Mouse (Mus musculus) hematopoietic stem cell, adult 5-6 weeks (primary cell): Measurements from ENCODE around the gene Atp6v0a1. TPM values are rescaled to one million over a fixed set of nuclear protein-coding genes. Genes with fewer than 3 reads are reported as not detected.

Experiments
- ATAC-seq, 2 experiments: fragments of 125-278 bp in 1 of 2; replicated peaks in 1 of 2; 2 replicates each; pipeline ENCODE4 v1.8.0; 2016 to 2017; ENCODE audit warnings: inconsistent platforms in 2 of 2, mild to moderate bottlenecking in 2 of 2, moderate number of reproducible peaks in 2 of 2, low read depth in 1 of 2, moderate TSS enrichment in 1 of 2; ENCODE audit not compliant: low FRiP score in 2 of 2, poor library complexity in 2 of 2, severe bottlenecking in 2 of 2, insufficient read depth in 1 of 2, low TSS enrichment in 1 of 2
- total RNA-seq: library from RNA; stranded (forward); fragments of 172-1452, 232-1000 nt; gene quantifications from 2 replicates; pipeline ENCODE4 v1.2.3, GENCODE M21; 2017

The Atp6v0a1 gene
- total RNA-seq, 1 experiment from 2014 or later: 7.5 TPM

DNA sequence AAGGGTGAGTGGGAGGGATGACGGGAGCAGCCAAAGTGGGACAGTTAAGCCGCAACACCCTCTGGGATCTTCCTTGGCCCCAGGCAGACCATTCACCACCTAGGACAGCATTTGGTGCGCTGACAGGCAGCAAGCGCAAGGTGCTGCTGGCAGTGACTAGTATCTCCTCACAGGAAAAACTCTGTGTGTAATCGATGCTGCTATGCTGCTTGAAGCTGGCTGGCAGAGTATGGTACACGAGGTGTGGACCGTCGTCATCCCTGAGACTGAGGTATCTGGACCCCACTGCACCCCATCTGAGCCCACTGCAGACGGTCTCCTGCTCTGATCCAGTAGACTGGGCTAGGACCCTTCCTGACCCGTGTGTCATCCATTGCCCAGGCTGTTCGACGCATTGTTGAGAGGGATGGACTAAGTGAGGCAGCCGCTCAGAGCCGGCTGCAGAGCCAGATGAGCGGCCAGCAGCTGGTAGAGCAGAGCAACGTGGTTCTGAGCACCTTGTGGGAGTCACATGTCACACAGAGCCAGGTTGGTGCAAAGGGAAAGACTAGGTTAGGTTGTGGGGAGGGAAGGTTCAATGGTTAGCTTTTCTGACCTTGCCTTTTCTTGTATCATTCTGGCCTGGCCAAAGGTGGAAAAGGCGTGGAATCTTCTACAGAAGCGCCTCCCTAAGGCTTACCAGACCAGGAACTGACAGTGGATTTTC is 76.5 kb downstream of the Atp6v0a1 start:
- no peak for ATAC-seq

DNA sequence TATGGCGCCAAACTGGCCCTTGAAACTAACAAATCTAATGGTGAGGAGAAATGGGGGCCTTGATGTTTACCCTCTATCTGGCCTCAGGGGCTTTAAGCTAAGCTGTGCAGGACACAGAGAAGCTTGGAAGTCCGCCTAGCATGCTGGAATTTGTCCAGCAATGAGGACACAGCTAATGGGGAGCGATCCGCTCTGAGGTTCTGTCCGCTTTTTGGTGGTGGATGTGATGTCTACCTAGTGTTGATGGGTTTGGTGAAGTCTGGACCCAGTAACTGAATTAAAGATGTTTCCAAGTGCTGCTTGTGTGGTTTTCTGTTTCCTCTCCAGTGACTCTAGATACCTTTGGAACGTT is 77.0 kb downstream of the Atp6v0a1 start:
- no peak for ATAC-seq

DNA sequence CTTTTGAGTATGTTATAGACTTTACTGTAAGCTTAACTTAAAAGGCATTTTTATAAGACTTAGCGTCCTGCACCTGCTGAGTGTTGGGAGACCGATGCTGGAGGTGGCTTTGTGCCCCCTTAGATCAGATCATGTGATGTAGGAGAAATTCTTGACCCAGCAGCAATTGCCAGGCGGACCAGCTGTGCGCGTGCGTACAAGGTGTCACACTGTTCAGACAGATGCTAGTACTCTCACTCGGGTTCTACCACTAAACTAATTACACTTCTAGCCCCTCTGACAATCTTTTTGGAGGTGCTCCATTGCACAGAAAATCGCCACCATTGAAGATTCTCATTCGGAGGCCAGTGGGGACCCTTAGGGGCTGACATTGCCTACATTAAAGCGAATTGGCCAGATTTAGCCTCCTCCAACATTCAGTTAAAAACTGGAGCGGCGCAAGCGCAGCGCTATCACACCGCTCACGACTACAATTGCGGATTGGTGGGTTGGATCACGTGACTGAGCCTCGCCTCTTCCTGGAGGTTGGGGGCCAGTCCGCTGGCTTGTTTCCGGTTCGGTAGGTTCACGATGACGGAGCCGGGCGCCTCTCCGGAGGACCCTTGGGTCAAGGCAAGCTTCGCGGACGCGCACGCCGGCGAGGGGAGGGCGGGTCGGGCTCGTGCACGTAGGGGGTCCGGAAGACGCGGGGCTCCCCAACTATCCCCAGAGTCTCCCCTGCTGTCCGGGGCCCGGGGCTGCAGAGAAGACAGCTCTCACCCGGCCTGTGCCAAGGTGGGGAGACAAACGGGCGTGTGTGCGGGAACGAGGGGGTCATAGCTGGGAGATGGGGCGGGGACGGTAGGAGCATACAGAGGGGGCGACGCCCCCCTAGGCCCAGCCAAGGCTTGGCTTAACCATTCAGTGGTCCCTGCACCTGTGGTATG is 77.8 kb downstream of the Atp6v0a1 start, which contains the start of gene Mlx:
Mlx (plus strand) TSS at position 522 of the 926 bp plus-strand sequence.
- peak; percentile 70 to 78 for ATAC-seq

DNA sequence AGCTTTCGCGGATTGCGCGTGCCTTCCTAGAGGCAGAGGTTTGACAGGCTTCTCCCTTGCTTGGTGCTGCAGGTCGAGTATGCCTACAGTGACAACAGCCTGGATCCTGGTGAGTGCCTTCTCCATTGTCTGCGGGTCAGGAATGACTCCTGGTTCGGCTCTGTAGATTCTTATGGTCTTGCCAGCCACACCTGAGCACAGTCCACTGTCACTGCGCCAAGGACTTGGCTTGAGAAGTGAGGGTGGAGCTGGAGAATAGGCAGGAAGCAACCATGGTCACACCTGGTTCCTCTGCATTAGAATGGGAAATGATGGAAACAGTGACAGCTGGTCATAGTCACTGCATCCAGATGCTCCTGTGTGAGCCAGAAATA is 78.4 kb downstream of the Atp6v0a1 start:
- ATAC-seq: no peak

DNA sequence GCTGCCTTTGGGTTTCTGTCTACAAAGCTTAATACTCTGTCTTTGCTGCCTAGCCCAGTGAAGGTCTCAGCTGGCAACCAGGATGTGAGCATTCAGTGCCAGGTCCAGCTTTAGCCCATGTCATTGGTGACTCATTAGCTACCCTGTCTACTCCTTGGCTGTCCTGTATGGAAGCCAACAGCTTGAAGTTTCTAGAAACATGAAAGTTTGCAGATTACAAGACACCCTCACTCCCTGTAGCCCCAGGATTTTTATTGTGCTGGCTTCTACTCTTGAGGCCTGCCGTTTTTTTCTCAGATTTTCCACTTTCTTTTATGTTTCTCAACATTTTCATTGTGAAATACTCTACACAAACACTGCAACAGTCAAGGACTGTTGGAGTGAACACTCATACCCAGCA is 80.7 kb downstream of the Atp6v0a1 start:
- no peak for ATAC-seq

DNA sequence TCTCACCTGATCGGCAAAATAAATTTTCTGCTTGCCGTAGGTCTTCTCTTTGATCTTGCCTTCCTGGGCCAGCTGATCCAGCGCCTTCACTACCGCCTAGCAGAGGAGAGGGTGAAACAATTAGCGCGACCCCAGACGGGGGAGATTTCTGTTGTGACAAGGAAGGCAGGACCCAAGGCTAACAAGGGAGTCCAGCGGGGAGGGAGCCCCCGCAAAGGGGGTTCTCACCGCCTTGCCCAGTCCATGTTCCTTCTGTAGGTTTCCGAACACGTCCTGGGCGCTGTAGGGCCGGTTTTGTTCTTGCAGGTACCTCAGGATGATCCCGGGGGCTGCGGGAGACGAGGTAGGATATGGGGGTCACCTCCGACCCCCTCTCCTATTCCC is 85.7 kb downstream of the Atp6v0a1 start:
- ATAC-seq: no peak

DNA sequence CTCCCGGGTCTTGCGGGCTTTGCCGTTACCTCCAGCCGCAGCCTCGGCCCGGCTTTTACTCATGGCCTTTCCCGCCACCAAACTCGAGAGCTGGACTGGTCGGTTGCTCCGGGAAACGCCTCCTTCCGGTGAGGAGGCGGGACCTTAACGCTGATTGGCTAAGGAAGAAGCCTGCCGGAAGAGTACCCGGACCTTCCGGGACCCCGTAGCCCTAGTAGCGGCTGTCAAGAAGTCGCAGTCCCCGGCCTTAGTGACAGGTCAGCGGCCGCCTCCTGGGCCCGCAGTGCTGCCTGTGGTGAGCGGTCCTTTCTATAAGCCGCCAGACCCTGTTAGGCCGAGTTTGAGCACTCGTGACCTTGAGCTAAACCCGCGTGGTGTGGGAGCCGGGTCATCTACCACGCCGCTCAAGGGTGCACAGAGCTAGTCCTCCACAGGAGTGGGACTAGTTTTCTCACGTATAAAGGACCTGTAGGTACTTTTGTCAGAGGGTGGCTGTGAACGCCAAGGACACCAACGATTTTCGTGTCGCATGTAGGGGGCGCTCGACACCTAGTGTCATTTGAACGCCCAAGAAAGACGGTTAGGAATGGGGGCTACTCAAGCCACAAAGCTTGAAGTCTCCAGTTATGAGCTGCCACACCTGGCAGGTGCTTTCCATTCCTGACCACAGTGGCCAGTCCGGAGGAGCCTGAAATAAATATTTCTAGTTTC is 86.2 kb downstream of the Atp6v0a1 start, which contains the start of gene Psmc3ip:
Psmc3ip (minus strand) TSS at position 123 of the 711 bp plus-strand sequence.
- ATAC-seq: peak; percentile 97 to 99

DNA sequence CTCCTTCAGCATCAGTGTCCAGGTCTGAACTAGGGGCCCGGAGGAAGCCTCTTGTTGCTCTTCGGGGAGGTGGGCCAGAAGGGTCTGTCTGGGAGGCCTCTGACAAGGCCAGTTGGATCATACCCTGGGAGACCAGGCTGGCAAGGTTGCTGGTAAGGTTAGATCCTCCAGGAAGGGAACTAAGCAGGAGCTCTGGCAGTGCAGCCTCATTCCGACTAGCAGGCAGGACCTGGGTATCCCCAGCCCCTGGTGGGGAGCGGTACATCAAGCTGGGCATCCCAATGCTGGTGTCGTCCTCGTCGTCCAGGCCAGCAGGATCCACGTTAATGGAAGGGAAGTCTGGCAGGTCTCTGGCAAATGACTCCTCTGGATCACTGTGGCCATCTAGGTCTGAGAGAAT is 89.0 kb downstream of the Atp6v0a1 start:
- no peak for ATAC-seq

DNA sequence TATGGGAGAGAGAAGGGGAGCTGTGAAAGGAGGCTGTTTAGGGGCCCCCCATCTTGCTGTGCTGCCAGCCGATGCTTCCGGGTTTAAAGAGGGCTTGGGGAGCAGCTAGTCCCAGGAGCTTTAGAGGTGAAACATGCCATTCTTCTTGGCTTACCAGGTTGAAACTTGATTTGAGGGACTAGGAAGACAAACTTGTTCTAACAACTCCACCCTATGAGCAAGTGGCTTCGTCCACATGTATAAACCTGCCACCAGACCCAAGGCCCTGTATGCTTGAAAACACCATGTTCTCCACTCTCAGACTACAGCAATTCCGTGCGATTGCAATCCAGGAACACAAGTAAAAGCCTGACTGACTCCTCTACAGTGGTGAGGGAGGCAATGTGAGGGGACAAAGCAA is 93.8 kb downstream of the Atp6v0a1 start:
- no peak for ATAC-seq

DNA sequence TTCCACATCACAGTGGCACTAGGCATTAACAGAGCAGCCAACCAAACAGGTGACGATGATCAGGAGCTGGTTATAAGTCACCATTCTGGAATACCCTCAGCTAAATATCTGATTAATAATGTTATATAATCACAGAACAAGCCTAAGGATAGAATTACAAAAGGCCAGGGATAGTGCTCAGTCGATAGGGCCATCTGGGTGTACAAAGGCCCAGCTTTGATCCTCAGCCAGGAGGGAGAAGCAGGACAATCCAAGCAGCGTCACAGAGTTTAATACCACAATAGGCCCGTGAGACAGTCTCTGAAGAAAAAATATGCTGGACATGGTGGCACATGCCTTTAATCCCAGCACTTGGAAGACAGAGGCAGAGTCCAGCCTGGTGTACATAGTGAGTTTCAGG is 100.1 kb downstream of the Atp6v0a1 start:
- no peak for ATAC-seq

DNA sequence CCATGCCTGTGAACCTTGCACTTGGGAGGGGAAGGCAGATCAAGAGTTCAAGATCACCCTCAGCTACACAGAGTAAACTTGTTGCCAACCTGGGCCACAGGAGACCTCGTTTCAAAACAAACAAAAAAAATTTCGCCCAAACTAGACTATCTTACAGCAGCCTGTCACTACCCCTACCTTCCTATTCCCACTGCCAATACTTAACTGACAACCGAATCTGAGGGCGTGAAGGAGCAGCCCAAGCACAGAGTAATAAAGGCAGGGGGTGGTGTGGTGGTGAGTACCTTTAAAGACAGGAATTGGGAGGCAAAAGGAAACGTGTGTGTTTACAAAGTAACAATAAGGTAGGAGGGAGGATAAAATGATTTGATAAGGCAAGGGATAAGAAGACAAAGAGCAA is 101.5 kb downstream of the Atp6v0a1 start:
- no peak for ATAC-seq

DNA sequence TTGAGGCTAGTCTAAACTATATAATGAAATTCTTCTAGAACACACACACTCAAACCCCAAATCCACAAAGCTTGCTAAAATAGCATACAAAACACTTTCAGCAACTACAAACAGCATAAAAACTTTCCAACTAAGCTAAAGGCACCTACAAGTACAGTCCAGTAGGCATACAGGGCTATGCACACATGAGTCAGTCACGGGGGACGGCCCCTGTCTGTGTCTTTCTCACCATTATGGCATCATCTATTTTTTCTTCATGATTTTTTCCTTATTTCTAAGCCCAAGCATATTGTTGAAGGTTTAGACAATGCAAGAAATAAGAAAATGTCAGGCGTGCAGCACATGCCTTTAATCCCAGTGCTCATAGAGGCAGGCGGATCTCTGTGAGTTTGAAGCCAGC is 101.9 kb downstream of the Atp6v0a1 start:
- ATAC-seq: no peak

DNA sequence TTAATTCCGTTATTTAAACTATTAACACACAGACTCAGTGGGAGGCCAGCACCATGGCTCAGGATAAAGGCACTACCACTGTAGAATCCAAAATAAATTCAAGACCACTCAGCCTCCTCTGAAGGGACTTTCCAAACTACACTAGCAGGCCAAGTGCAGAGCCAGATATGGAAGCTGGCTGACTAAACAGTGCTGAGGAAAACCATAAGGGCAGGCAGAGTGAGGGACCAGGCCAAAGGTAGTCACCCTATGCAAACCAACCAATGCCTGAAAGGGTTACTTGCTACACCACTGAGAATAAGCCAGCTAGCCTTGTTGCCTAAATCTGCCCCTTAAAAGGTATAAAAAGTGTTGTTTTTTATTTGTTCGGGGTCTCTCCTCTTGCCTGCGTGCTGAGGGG is 102.9 kb downstream of the Atp6v0a1 start:
- ATAC-seq: no peak

Other genes starting within 250 kb of the Atp6v0a1 start
- 0.13 TPM in 1 of 2 replicates, not detected in the other for gene Kcnh4, start 249.5 kb upstream of the Atp6v0a1 start, total RNA-seq
- not detected in 2 replicates for gene Hcrt, start 246.5 kb upstream of the Atp6v0a1 start, total RNA-seq
- gene Ghdc, start 238.5 kb upstream of the Atp6v0a1 start, total RNA-seq: 2.4 and 3.3 TPM in 2 replicates
- 58.8 and 66.2 TPM in 2 replicates for gene Stat5b, start 158.7 kb upstream of the Atp6v0a1 start, total RNA-seq
- 48.2 and 54.6 TPM in 2 replicates for gene Stat5a, start 150.1 kb upstream of the Atp6v0a1 start, total RNA-seq
- gene Stat3, start 69.9 kb upstream of the Atp6v0a1 start, total RNA-seq: 108 and 135 TPM in 2 replicates
- 9.8 and 13.4 TPM in 2 replicates for gene Cavin1, start 38.6 kb upstream of the Atp6v0a1 start, total RNA-seq
- 16.4 and 20.6 TPM in 2 replicates for gene Naglu, start 60.6 kb downstream of the Atp6v0a1 start, total RNA-seq
- not detected in 2 replicates for gene Hsd17b1, start 69.0 kb downstream of the Atp6v0a1 start, total RNA-seq
- 20.0 and 21.7 TPM in 2 replicates for gene Coasy, start 73.1 kb downstream of the Atp6v0a1 start, total RNA-seq
- gene Mlx, start 77.8 kb downstream of the Atp6v0a1 start, total RNA-seq: 36.5 and 57.0 TPM in 2 replicates
- gene Psmc3ip, start 86.0 kb downstream of the Atp6v0a1 start, total RNA-seq: 34.5 and 60.5 TPM in 2 replicates
- 30.9 and 38.8 TPM in 2 replicates for gene Retreg3, start 110.4 kb downstream of the Atp6v0a1 start, total RNA-seq
- gene Tubg1, start 110.5 kb downstream of the Atp6v0a1 start, total RNA-seq: 30.0 and 47.4 TPM in 2 replicates
- not detected in 2 replicates for gene Tubg2, start 146.5 kb downstream of the Atp6v0a1 start, total RNA-seq
- gene Cntnap1, start 161.1 kb downstream of the Atp6v0a1 start, total RNA-seq: 0.31 TPM in 1 of 2 replicates, not detected in the other
- gene Plekhh3, start 161.9 kb downstream of the Atp6v0a1 start, total RNA-seq: 0.50 TPM in 1 of 2 replicates, not detected in the other
- not detected in 2 replicates for gene Ccr10, start 166.0 kb downstream of the Atp6v0a1 start, total RNA-seq
- 38.1 and 45.0 TPM in 2 replicates for gene Ezh1, start 217.0 kb downstream of the Atp6v0a1 start, total RNA-seq
- 6.9 TPM in 1 of 2 replicates, not detected in the other for gene Ramp2, start 236.6 kb downstream of the Atp6v0a1 start, total RNA-seq
- 55.0 and 59.3 TPM in 2 replicates for gene Vps25, start 244.3 kb downstream of the Atp6v0a1 start, total RNA-seq